Comparison of ENCODE assay signal across 11 mouse cellular contexts in the genomic region with DNA sequence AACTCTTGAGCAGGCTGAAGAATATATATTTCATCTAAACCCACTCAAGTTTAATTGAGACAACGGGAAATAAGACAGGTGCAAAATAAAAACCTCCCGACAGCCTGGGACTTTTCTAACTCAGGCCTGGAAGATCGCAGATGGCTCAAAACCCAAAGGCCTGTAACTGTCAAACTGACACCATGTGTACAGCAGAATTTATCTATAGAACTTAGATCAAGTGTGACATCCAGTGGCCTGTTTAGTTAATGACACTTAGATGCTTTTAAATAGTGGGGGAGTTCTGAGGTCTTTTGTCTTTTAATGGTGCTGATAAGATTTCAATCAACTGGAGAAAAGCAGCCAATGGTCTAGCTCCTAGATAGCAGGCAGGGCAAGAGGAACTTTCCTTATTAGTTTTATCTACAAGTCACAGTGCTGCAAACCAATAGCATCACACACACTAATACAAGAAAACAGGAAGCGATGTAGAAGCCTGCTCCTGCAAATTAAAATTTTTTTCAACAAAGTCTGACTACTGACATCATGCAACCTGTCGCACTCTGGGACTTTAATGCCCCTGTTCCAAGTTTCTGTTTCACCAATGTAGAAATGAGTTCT.
DNase-seq lines count a peak whose midpoint lies in the region; ATAC-seq and TF ChIP-seq lines count a peak whose summit lies in the region.
"Had no signal": no experiment of that assay in that cellular context is flagged by ENCODE, and none has a peak within 500 bp of the region (broad histone marks: within the 10 kb centered on the region; RNA-seq: fewer than 3 reads in every experiment).

No protein-coding gene starts in this region.

- no peak for DNase-seq in frontal cortex, postnatal 14 days (ENCODE audit: low spot score in 2 of 2)
- peak; percentile 8 for DNase-seq in lung, postnatal 10 days
- DNase-seq in lung, adult 2 months: no peak
- peak; percentile 37 for DNase-seq in brain, embryonic 14.5 days (ENCODE audit: low read depth)
- peak; percentile 17 for DNase-seq in retina, postnatal 7 days (ENCODE audit: low read depth, low spot score)
- no peak for DNase-seq in ovary, postnatal 14 days (ENCODE audit: low spot score)
- no peak for DNase-seq in heart, embryonic 10.5 days (ENCODE audit: low spot score)

- no peaks in the 10 kb centered on the region for H3K4me1 ChIP-seq in lung, adult 2 months (ENCODE audit: control insufficient read depth, insufficient read depth, low read length)
- peaks cover 3% of the 10 kb centered on the region; the same call in 1 of the 2 replicates for H3K4me1 ChIP-seq in heart, embryonic 10.5 days
- H3K4me1 ChIP-seq: hindbrain, embryonic 15.5 days; limb, embryonic 12.5 days; neural tube, embryonic 13.5 days had no signal

- WGBS in lung, adult 2 months: 62% methylated on average over 5 of the region's 5 CpGs
- 52% methylated on average over 5 of the region's 5 CpGs for WGBS in heart, embryonic 10.5 days

- H3K4me3 ChIP-seq in lung, adult 2 months (replicated peaks; ENCODE audit: extremely low read depth, low read depth, low read length): no peak overlapping the region
- H3K4me3 ChIP-seq in heart, embryonic 10.5 days: no peak overlapping the region
- H3K4me3 ChIP-seq: hindbrain, embryonic 15.5 days; limb, embryonic 12.5 days; neural tube, embryonic 13.5 days had no signal

- no peak for TF ChIP-seq CTCF in lung, adult 2 months (IDR thresholded peaks at IDR 0.05; ENCODE audit: insufficient read depth, low read length)
- no peak for TF ChIP-seq CTCF in brain, embryonic 14.5 days (IDR thresholded peaks at IDR 0.05; ENCODE audit: borderline replicate concordance, extremely low read depth, insufficient read depth, insufficient read length)

- H3K27ac ChIP-seq in heart, embryonic 10.5 days: no peak overlapping the region
- H3K27ac ChIP-seq: hindbrain, embryonic 15.5 days; limb, embryonic 12.5 days; neural tube, embryonic 13.5 days had no signal

- peak; percentile 44; the same call in 1 of the 2 replicates for ATAC-seq in frontal cortex, adult (ENCODE audit: low TSS enrichment)

- H3K36me3 ChIP-seq in heart, embryonic 10.5 days: no peaks in the 10 kb centered on the region
- H3K36me3 ChIP-seq: hindbrain, embryonic 15.5 days; limb, embryonic 12.5 days; neural tube, embryonic 13.5 days had no signal

- no peak for TF ChIP-seq POLR2A in lung, adult 2 months (IDR thresholded peaks at IDR 0.05; ENCODE audit: borderline replicate concordance, extremely low read depth, low read depth, low read length)
- no peak for TF ChIP-seq POLR2A in brain, embryonic 14.5 days (IDR thresholded peaks at IDR 0.05; ENCODE audit: borderline replicate concordance, extremely low read depth, insufficient read depth, insufficient read length, poor library complexity, severe bottlenecking)

- H3K27me3 ChIP-seq in heart, embryonic 10.5 days (ENCODE audit: insufficient read depth, poor library complexity, severe bottlenecking): no peaks in the 10 kb centered on the region
- H3K27me3 ChIP-seq: hindbrain, embryonic 15.5 days had no signal

- no peaks in the 10 kb centered on the region for H3K9me3 ChIP-seq in heart, embryonic 10.5 days
- H3K9me3 ChIP-seq: hindbrain, embryonic 15.5 days; limb, embryonic 12.5 days; neural tube, embryonic 13.5 days had no signal

Comparison
In these comparisons a context has a peak if more than half of its experiments do, and no peak if none do; other contexts are left out.
1. DNase-seq: peak in lung, postnatal 10 days (single experiment), brain, embryonic 14.5 days (single experiment) and retina, postnatal 7 days (single experiment); none in frontal cortex, postnatal 14 days (0 of 2), lung, adult 2 months (single experiment), ovary, postnatal 14 days (single experiment) and heart, embryonic 10.5 days (single experiment).